Mouse (Mus musculus) frontal cortex, postnatal 36 days (tissue): Measurements from ENCODE around the gene Itgb4.
A peak's percentile ranks its signal among the peaks of the same experiment; 100 is the strongest.

ENCODE experiments used
- DNase-seq, 2 experiments: peaks; one replicate each; pipeline ENCODE4 v3.0.0; 2022; ENCODE audit warnings: low spot score in 2 of 2

Gene Itgb4

DNA sequence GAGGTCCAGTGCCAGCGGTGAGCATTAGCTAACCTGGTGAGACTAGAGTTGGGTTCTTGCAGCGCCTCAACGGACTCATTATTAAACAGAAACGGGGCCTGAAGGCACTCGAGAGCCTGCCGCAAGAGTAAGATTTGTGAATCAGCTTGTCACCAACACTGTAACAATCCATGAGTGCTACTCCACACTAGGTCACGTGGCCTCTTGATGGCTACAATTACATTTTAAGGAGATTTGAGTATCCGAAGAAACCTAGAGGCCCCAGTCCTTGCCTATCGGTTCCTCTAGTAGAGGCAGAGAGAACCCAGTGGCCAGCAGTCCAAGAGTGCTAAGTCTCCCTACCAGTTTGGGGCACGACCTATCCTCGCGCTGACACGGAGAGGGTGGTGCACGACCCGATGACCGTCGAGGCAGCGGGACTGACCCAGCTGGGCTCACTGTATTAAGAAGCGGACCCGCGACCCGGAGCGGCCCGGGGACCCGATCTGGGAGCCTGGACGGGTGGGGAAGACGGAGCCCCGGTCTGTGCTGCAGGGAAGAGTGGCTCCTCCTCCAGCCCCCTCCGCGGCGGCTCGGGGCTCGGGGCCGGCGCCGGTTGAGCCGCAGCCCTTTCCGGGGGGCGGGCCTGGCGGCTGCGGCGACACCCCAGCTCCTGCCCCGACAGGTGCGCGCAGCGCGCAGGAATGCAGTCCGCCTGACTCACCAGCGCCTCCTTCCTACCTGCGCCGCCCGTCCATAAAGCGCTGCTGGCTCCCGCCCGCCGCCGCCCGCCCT is at the start of gene Itgb4:
Gene Itgb4 (plus strand): TSS at position 401 of the 774 bp plus-strand sequence.
- DNase-seq = no peak

GRCm38 (mm10) chr11:115929031-115929430 is 45.5 kb upstream of the Itgb4 start:
- DNase-seq = no peak

- DNase-seq = no peak
These were observed 44.7 kb upstream of the Itgb4 start for GRCm38 (mm10) chr11:115929818-115930217.

GRCm38 (mm10) chr11:115931235-115931634 is 43.3 kb upstream of the Itgb4 start:
- DNase-seq = no peak

DNA sequence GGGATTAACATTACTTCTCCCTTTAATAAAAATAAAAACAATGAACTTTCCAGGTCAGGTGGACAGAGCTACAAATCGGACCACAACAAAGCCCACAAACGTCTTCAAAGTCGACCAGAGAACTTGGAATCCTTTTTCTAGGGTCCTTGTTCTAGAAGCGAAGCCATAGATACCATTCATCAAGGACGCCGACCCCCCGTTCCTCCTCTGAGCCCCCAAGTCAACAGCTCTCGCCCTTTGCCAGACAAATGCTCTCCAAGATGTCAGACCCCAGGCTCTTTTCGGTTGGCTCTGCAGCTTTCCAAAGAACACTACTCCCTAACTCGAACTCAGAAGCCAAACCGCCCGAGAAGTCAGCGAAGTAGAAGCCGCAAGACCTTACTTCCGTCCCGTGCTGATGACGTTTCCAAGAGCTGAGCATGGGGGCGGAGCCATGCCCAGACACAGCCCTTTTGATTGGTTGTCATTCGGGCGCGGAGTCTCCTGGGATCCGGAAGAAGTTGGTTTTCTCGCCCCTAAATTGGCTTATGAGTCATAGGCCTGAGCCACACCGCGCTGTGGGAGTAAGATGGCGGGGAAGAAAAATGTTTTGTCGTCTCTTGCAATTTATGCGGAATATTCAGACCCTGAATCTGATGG is 41.3 kb upstream of the Itgb4 start, which contains the start of the genes Sap30bp and Recql5:
Gene Sap30bp (plus strand): TSS at position 175 of the 639 bp plus-strand sequence.
Gene Recql5 (minus strand): TSS at position 370 of the 639 bp plus-strand sequence.
- peak; percentile 97 to 99 for DNase-seq

- no peak for DNase-seq
These were observed 40.8 kb upstream of the Itgb4 start for GRCm38 (mm10) chr11:115933747-115934110.

GRCm38 (mm10) chr11:115939690-115940329 is 34.7 kb upstream of the Itgb4 start:
- DNase-seq = peak; percentile 59 to 84

DNA sequence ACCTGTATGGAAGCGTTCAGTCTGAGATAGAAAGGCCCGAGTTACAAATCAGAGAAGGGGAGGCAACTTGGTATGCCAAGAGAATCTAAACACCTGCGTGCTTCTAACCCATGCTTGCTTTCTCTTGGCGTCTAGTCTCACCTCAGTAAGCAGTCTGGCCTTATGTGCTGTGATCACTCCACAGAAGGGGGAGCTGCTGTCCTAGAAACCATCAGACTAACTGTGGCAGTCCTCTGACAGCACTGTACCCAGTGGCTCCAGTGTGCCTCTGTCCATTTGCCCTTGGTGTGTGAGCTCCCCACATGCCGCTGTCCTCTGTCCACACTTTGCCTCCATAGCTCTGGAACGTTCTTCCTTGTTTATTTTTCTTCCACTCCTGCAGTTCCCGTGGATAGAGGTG is 32.5 kb upstream of the Itgb4 start:
- no peak for DNase-seq

DNA sequence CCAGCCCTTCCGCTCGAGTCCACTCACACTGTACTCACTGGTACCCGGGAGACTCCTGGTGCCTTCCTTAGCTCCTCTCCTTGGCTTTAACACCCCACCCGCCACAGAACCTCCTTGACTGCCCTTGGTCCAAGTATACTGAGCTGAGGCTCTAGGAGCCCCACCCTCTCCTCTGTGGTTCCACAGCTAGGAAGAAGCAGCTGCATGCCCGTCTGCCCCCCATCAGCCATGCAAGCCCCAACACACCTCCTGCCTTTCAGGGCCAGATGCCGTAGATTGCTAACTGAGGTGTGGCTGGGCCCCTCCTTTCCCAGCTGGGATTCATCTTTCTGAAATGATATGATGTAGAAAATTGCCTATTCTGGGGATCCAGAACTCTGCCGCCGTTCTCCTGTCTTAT is 29.3 kb upstream of the Itgb4 start:
- no peak for DNase-seq

DNA sequence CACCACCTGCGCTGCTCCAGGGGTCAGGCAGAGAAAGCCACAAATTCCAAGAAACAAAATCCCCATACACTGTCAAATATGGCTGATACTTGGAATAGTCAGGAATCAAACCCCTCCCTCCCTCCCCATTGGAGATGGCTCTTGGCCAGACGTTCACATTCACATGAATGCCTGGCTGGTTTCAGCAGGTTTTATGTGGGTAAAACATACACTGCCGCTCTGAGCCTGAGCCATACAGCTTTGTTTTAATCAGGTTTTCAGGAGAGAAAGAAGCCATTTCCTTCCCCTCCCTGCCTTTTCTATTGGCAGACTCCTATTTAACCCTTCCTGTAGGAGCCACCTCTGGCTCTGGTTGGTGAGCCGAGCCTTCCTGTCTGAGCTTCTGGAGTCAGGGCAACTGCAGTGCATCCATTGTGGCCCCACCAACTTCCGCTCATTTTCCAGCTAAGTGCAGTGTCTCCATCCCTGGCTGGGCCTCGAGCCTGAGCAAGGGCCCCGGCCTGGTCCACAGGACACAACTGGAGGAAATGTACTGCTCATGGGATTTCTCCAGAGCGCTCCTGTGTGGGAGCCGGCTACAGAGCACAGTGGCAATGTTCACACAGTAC is 28.2 kb upstream of the Itgb4 start:
- no peak for DNase-seq

- DNase-seq = no peak
These were observed 26.2 kb upstream of the Itgb4 start for GRCm38 (mm10) chr11:115948316-115948715.

DNA sequence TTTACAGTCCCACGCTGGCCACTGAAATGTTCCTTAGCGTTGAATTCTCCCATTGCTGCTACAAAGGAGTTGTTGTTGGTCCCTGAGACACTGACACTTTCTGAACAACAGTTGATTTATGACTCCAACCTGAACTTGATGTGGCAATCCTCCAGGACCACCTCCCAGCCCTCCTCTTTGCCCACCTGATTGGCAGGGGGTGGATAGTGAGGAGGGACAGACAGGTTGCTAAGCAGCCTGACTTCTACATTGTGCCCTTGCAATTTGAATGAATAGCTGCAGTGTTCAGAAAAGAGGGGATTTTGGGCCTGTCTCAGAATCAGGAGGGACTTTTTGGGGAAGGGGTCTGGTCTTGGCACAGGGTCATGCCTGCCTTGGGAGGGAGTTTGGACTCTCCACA is 23.8 kb upstream of the Itgb4 start:
- no peak for DNase-seq

DNA sequence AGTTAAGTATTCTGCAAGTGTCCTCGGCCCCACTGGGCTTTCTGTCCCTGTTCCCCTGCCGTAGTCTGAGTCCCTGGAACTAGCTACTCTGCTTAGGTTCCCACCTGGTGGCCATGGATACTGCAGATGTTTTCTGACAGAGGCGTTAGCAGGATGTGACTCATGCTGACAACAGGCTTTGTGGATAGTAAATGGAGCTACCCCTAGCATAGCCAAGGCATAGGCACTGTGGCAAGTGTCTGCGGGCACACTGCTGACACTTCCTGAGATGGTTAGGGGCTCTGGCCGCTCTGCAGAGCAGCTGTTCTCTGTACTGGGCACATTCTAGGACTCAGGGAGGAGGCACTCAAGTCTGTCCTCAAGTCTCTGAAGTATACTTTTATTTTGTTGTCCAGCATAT is 19.8 kb upstream of the Itgb4 start:
- no peak for DNase-seq

GRCm38 (mm10) chr11:115955195-115955858 is 19.2 kb upstream of the Itgb4 start:
- DNase-seq = no peak

DNA sequence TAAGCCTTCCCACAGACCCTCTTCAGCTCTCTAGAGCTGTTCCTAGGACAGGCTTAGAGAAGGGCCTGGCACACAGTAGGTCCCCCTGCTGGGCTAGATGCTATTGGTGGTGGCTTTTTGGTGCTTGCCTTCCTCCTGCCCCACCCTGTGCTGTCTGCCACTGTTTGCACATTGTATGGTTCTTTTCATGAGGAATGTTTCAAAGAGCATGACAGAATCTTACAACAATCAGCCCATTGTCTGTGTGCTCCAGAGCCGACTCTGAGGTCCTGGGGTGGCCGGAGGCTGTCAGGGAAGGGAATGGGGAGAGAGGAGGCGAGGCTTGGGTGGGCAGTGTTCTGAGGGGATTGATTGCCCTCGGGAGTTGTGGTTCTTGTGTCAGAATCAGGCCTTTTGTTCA is 18.1 kb upstream of the Itgb4 start:
- DNase-seq = no peak

GRCm38 (mm10) chr11:115957971-115958370 is 16.5 kb upstream of the Itgb4 start:
- no peak for DNase-seq

DNA sequence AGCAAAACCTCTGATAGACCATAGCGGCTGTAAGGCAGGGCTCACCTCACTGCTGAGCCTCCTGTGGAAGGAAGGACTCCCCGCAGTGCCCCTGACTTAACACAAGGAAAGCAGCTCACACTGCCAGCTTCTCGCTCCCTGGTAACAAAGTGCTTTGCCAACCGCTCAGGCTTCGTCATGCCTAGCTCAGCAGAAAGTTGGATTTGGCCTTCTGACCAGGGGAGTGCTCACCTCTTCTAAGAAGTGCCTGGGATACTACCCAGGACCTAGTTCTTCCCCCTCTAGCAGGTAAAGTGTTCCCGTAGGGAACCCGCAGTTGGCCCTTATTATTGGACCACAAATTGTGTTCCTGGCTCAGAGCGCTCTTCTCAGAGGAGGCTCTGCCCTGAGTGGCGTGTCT is 15.5 kb upstream of the Itgb4 start:
- no peak for DNase-seq

DNA sequence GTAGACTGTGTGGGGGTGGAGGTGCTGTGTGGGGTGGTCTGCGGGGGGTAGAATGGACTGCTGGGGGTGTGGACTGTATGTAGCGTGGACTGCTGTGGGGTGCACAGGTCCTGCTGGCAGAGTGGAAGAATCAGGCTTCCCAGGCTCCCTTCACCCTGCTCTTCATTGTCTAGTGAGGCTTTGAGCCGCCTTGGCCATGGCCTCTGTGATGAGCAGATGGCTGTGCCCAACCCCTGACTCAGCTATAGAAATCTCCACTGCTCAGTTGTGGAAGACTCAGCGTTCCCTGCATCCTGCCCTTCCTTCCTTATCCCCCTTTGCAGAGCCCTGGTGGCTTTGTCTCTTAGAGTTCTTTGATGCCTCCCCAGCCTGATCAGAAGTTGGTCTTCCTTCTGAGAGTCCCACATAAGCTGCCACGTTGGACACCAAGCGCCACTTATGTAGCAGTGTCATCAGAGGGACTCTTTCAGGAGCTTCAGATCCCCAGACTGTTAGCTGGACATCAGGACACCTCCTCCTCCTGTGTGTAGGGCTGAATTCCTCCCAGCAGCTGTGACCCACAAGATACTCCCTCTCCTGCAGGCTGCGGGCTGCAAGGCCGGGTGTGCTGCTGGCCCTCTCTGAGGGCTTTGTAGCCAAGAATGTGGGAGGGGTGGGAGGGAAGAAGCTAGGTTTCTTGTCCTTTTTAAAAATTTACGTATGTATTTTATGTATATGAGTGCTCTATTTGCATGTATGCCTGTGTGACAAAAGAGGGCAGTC is 11.7 kb upstream of the Itgb4 start:
- DNase-seq = no peak

DNA sequence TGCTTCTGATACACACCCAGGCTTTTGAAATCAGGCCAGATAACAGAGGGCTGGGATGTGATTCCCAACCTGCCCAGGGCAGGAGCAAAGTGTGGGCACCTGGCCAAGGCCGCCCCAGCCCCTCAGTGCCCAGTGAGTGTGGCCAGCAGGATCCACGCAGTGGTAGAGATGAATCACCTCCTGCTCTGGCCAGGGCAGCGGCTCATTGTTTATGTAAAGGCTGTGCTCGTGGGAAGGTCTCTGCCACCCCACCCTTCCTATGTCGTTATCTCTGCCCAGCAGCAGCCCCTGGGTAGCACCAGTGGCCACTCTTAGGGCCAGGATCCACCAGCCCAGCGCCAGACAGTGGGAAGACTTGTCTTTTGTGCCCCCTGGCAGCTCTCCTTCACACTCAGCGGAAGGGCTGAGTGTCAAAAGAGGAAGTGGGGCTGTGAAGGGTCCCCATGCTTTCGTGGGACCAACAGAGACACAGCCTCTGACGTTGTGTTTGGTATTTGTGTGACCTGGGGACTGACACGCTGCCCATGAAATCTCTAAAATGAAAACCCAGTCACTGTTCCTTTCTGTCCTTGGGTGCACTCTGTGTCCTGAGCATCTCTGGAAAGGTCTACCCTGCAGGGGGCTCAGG is 9.4 kb upstream of the Itgb4 start:
- DNase-seq = no peak

- no peak for DNase-seq
These were observed 5.6 kb upstream of the Itgb4 start for GRCm38 (mm10) chr11:115968731-115969405.
